Mouse (Mus musculus): Measurements from ENCODE around the gene Dcp1a. TPM values are rescaled to one million over a fixed set of nuclear protein-coding genes. Genes with fewer than 3 reads are reported as not detected.

Gene Dcp1a
- total RNA-seq, 2 experiments from 2014 or later, result 19.2 to 20.0 TPM

GRCm38 (mm10) chr14:30561470-30562187, 82.3 kb downstream of the Dcp1a start:
- DNase-seq, result peak; percentile 76

GRCm38 (mm10) chr14:30562343-30562742, 83.0 kb downstream of the Dcp1a start:
- no peak for DNase-seq

GRCm38 (mm10) chr14:30564451-30564850, 85.1 kb downstream of the Dcp1a start:
- peak; percentile 69 for DNase-seq

- no peak for DNase-seq
These were observed 87.0 kb downstream of the Dcp1a start for GRCm38 (mm10) chr14:30566317-30566716.

GRCm38 (mm10) chr14:30568016-30568415, 88.7 kb downstream of the Dcp1a start:
- DNase-seq, result no peak

- DNase-seq, result no peak
These were observed 91.0 kb downstream of the Dcp1a start for GRCm38 (mm10) chr14:30570303-30570702.

GRCm38 (mm10) chr14:30572253-30572652, 92.9 kb downstream of the Dcp1a start:
- no peak for DNase-seq

GRCm38 (mm10) chr14:30573235-30573634, 93.9 kb downstream of the Dcp1a start:
- DNase-seq, result no peak

GRCm38 (mm10) chr14:30573983-30574584, 94.7 kb downstream of the Dcp1a start:
- DNase-seq, result peak; percentile 89

GRCm38 (mm10) chr14:30575791-30576190, 96.5 kb downstream of the Dcp1a start:
- no peak for DNase-seq

GRCm38 (mm10) chr14:30576260-30576659, 96.9 kb downstream of the Dcp1a start:
- no peak for DNase-seq

Small RNA genes lying within 50 kb of the gene (microRNA-seq; reads per million reads assigned to microRNA genes)
- 6.9 to 8.0 reads per million in 2 experiments for gene Mir3076

Other genes starting within 250 kb of the Dcp1a start
- 10 to 100 TPM in 1 of 2 experiments, 1 to 10 TPM in 1; 9.6 to 12.5 TPM for gene Cacna1d, start 11.9 kb downstream of the Dcp1a start, total RNA-seq (2021)
- 10 to 100 TPM; 67.9 to 69.2 TPM for gene Tkt, start 68.8 kb downstream of the Dcp1a start, total RNA-seq (2021)
- 10 to 100 TPM; 28.6 to 30.9 TPM for gene Prkcd, start 146.7 kb downstream of the Dcp1a start, total RNA-seq (2021)
- 10 to 100 TPM in 1 of 2 experiments, 1 to 10 TPM in 1; 9.6 to 10.5 TPM for gene Rft1, start 174.8 kb downstream of the Dcp1a start, total RNA-seq (2021)
- 10 to 100 TPM; 20.4 to 20.7 TPM for gene Sfmbt1, start 235.3 kb downstream of the Dcp1a start, total RNA-seq (2021)

Measured in heart, postnatal 4 days (tissue).